Mouse (Mus musculus): ENCODE measurements at regions not wholly inside any gene's neighbourhood (a gene's known extent, or its start where the extent isn't known, plus 50 kb on each side); places are given as distances from the start of the nearest gene placed in this dataset.

- TF ChIP-seq CTCF (IDR thresholded peaks at IDR 0.05; ENCODE audit: low read depth) (no peak), EP300 (IDR thresholded peaks at IDR 0.05; ENCODE audit: low read depth) (no peak)
These were observed 421.3 kb upstream of the Ubash3b start for GRCm38 (mm10) chr9:41582711-41583236.

All from liver, embryonic 14.5 days (tissue).